Mouse (Mus musculus) left cerebral cortex, postnatal 4 days (tissue): ENCODE data around the gene Acox2. TPM values are rescaled to one million over a fixed set of nuclear protein-coding genes. Genes with fewer than 3 reads are reported as not detected.

ENCODE experiments used
- DNase-seq: peaks from one replicate; pipeline ENCODE4 v3.0.0-alpha.2; 2022
- intact Hi-C: fragments of 180-260 bp; cut with DNase I; formaldehyde crosslinking; loops from one replicate; pipeline ENCODE4 v1.15.1; 2025
- total RNA-seq, 2 experiments: library from RNA; stranded (reverse); gene quantifications; 2 replicates each; pipeline ENCODE4 v1.2.3; 2021

The Acox2 gene
- total RNA-seq, 2 experiments from 2014 or later, result 0.72 TPM

- intact Hi-C loops, result loop anchor here (10.0 kb wide), 1 partner anchor 169 kb away; no protein-coding TSS in a partner anchor
- no peak for DNase-seq
Observed at GRCm38 (mm10) chr14:8176251-8176650, 82.9 kb downstream of the Acox2 start.

Other genes with a start within 250 kb of the Acox2 start
- gene Rpp14, start 179.0 kb downstream of the Acox2 start, total RNA-seq, result 10 to 100 TPM; 24.4 to 24.7 TPM
- 10 to 100 TPM; 32.3 to 38.0 TPM for gene Pxk, start 161.1 kb downstream of the Acox2 start, total RNA-seq
- gene Pdhb, start 86.3 kb downstream of the Acox2 start, total RNA-seq, result 100 to 1,000 TPM; 132 to 136 TPM
- gene Kctd6, start 45.2 kb downstream of the Acox2 start, total RNA-seq, result 10 to 100 TPM; 23.5 to 24.5 TPM
- 1 to 10 TPM; 3.3 to 3.5 TPM for gene Fam107a, start 58.7 kb upstream of the Acox2 start, total RNA-seq
- gene Oit1, start 119.4 kb upstream of the Acox2 start, total RNA-seq, result not detected